Mouse (Mus musculus) skeletal muscle tissue, postnatal 0 days (tissue): Measurements from ENCODE around the gene Olfr524. TPM values are rescaled to one million over a fixed set of nuclear protein-coding genes. Genes with fewer than 3 reads are reported as not detected.

Source experiments
- polyA plus RNA-seq: library from polyadenylated mRNA; unstranded; fragments of >200 nt; fragmentation: Nextera tagmentation; extraction: Ambion mirVana; gene quantifications from 2 replicates; pipeline ENCODE4 v1.2.1, GENCODE M21; 2015

The Olfr524 gene
- polyA plus RNA-seq: not detected in 2 replicates

GRCm38 (mm10) chr7:140205864-140206263 lies at the start of gene Olfr524:
Gene Olfr524 (minus strand): TSS chr7:140205964.

GRCm38 (mm10) chr7:140247216-140247615 lies 41.5 kb upstream of the Olfr524 start, which contains the start of gene 5830411N06Rik:
Gene 5830411N06Rik (plus strand): TSS chr7:140247284.

DNA sequence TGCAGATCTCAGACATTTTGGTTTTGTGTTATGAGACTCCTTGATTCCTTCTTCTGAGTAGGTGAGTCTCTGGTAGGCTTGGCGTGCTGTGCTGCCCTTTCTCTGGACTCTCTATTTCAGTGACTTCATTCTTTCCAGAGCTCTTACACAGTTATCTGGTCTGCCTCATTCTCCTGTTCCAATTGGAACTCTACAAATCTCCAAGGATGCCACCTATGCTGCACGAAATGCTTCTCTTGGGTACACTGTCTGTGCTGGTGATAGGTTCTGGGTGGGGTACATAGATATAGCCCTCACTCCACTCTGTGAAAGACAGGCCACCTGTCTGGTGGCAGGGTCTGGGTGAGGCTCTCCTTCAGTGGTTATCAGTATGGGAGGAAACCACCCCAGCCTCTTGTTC lies 12.2 kb upstream of the Olfr524 start, which contains the start of gene Cd163l1:
Gene Cd163l1, plus strand, starts transcription at position 301 of the 400 bp plus-strand sequence.

DNA sequence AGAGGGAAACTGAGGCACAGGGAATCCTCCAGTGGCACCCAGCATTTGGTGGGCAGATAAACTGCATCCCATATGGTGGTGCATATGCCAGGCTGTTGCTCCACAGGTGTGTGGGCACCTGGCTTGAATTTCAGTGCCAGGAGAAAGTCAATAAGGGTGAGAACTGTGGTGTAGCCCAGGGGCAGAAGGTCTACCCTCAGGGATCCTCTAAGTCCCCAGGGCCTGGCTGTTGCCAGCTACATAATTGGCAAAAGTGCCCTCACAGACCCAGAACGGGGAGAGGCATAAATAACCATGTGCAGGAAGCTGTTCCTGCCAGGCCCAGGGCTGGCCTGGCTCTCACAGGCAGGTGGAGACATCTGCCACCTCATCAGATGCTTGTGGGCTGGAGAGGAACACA lies 32.8 kb downstream of the Olfr524 start, which contains the start of gene Olfr523:
Gene Olfr523, plus strand, starts transcription at position 282 of the 400 bp plus-strand sequence.

DNA sequence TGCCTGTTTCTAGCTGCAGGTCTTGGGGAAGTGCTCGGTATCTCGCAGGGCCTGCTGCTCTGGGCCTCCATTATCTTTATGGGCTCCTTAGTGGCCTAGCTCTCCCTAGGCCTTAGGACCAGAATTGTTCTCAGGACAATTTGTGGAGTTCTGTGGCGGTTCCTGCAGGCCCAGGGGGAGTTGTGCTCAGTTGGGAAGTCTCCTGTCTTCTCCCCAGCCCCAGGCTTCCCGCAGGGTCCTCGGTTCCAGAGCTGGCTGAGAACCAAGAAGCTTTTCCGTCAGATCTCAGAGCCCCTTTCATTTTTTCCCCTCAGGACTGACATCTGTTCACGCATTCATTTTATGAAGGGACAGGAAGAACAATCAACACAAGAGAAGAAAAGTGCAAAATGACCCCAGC lies 41.1 kb downstream of the Olfr524 start, which contains the start of gene Olfr522:
Gene Olfr522, minus strand, starts transcription at position 101 of the 400 bp plus-strand sequence.

DNA sequence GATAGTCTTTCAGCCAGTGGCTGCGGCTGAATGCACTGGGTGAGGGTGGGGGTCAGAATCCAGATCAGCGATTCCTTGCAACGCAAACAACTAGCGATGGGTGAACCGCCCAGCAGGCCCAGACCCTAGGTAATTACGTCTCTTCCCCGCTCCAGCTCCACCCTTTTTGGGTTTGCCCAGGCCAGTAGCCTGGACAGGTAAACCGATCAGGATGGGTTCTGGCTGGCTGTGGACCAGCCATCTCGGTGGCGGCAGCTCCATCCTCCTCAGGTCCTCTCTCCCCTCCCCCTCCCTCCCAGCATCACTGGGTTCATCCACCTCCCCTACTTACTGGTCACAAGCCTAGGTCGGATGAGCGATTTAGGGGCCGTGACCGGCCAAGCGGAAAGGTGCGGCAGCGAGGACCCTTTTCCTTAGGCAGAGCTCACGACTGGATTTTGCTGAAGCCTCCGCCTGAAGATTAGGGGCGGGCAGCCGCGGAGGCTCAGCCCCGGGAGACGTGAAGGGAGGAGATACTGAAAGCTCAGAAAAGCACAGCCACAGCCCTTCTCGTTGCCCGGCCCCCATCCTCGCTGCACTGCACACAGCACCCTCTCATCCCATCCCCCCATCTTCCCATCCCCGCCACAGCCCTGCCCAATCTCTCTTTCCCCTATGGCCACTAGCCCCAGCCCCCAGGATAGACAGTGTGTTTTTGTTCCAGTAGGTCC lies 51.4 kb downstream of the Olfr524 start, which contains the start of gene Sprn:
Gene Sprn, minus strand, starts transcription at position 660 of the 710 bp plus-strand sequence.

Other genes starting within 250 kb of the Olfr524 start
- 0.22 and 0.37 TPM in 2 replicates for gene 6430531B16Rik, start 227.2 kb downstream of the Olfr524 start, polyA plus RNA-seq
- 0.78 and 0.90 TPM in 2 replicates for gene Adam8, start 213.4 kb downstream of the Olfr524 start, polyA plus RNA-seq
- gene Zfp511, start 169.6 kb downstream of the Olfr524 start, polyA plus RNA-seq: 18.3 and 21.9 TPM in 2 replicates
- gene Tubgcp2, start 169.3 kb downstream of the Olfr524 start, polyA plus RNA-seq: 23.6 and 25.0 TPM in 2 replicates
- gene Msx3, start 156.9 kb downstream of the Olfr524 start, polyA plus RNA-seq: not detected in 2 replicates
- gene Caly, start 123.4 kb downstream of the Olfr524 start, polyA plus RNA-seq: 0.28 and 0.45 TPM in 2 replicates
- gene Prap1, start 112.6 kb downstream of the Olfr524 start, polyA plus RNA-seq: not detected in 2 replicates
- 42.2 and 47.7 TPM in 2 replicates for gene Fuom, start 103.5 kb downstream of the Olfr524 start, polyA plus RNA-seq
- 9.7 and 19.8 TPM in 2 replicates for gene Paox, start 90.2 kb downstream of the Olfr524 start, polyA plus RNA-seq
- 133 and 185 TPM in 2 replicates for gene Echs1, start 89.5 kb downstream of the Olfr524 start, polyA plus RNA-seq
- gene Mtg1, start 68.4 kb downstream of the Olfr524 start, polyA plus RNA-seq: 22.8 and 26.4 TPM in 2 replicates
- 0.12 and 0.38 TPM in 2 replicates for gene Sprn, start 51.1 kb downstream of the Olfr524 start, polyA plus RNA-seq
- gene Olfr522, start 41.2 kb downstream of the Olfr524 start, polyA plus RNA-seq: not detected in 2 replicates
- gene Olfr523, start 32.7 kb downstream of the Olfr524 start, polyA plus RNA-seq: not detected in 2 replicates
- gene Cd163l1, start 12.3 kb upstream of the Olfr524 start, polyA plus RNA-seq: not detected in 2 replicates
- not detected in 2 replicates for gene 5830411N06Rik, start 41.3 kb upstream of the Olfr524 start, polyA plus RNA-seq
- not detected in 2 replicates for gene Olfr525, start 114.9 kb upstream of the Olfr524 start, polyA plus RNA-seq
- not detected in 2 replicates for gene Olfr527, start 128.1 kb upstream of the Olfr524 start, polyA plus RNA-seq
- not detected in 2 replicates for gene Olfr60, start 155.7 kb upstream of the Olfr524 start, polyA plus RNA-seq
- not detected in 2 replicates for gene Olfr530, start 170.4 kb upstream of the Olfr524 start, polyA plus RNA-seq
- gene Olfr531, start 197.0 kb upstream of the Olfr524 start, polyA plus RNA-seq: not detected in 2 replicates
- not detected in 2 replicates for gene Olfr532, start 215.7 kb upstream of the Olfr524 start, polyA plus RNA-seq